Mouse (Mus musculus): ENCODE data around the gene Greb1.

Gene Greb1

GRCm38 (mm10) chr12:16634075-16634813, 166.4 kb downstream of the Greb1 start:
- DNase-seq (ENCODE audit: low read depth) = peak; percentile 59

- DNase-seq (ENCODE audit: low read depth) = no peak
These were observed 167.5 kb downstream of the Greb1 start for GRCm38 (mm10) chr12:16633235-16633634.

DNA sequence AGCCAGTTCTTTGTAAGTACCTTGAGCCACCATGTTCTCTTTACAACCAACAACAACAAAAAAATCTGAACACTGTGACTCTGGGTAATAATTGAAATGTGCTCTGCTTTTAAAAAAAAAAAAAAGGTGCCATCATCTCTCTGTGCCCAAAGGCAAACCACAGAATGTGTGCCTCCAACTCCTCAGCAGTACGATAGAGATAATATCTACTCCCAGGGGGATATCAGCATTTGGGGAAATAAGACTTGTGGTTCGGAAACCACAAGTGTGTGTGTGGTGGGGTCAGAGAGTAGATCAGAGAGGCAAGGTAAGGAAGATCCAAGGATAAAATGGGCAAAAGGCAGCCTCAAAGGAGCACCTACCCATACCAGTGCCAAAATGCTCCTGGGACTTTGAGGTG, 169.3 kb downstream of the Greb1 start:
- DNase-seq (ENCODE audit: low read depth) = no peak

DNA sequence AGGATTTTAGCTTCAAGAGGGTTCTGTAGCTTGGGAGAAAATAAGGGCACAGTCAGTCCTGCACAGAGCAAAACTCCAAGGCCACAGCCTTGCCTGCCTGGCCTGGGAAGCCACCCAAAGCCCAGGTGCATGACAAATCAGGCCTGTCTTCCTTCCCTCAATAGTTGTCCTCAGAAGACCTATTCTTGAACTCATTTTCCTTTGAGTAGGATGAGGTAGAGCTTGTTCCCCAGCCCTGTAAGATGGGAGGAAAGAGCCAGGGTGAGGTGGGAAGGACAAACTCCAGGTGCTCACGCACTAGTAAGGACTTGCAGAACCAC, 169.9 kb downstream of the Greb1 start:
- DNase-seq (ENCODE audit: low read depth) = no peak

- DNase-seq (ENCODE audit: low read depth) = no peak
These were observed 170.4 kb downstream of the Greb1 start for GRCm38 (mm10) chr12:16630152-16630865.

Data from induced T-regulatory cell, adult 2 months (primary cell).